Mouse (Mus musculus) ES-E14 (cell line): ENCODE results near the gene Ttll10.

Source experiments
- HCFC1 ChIP-seq: IDR thresholded peaks from 2 replicates; pipeline ENCODE4 v1.6.1; 2012; ENCODE audit warnings: low read length, inconsistent platforms, borderline replicate concordance; ENCODE audit not compliant: insufficient read depth
- ZC3H11A ChIP-seq: IDR thresholded peaks from 2 replicates; pipeline ENCODE4 v1.6.1; 2012; ENCODE audit warnings: low read depth, mild to moderate bottlenecking, inconsistent platforms, low read length, borderline replicate concordance

DNA sequence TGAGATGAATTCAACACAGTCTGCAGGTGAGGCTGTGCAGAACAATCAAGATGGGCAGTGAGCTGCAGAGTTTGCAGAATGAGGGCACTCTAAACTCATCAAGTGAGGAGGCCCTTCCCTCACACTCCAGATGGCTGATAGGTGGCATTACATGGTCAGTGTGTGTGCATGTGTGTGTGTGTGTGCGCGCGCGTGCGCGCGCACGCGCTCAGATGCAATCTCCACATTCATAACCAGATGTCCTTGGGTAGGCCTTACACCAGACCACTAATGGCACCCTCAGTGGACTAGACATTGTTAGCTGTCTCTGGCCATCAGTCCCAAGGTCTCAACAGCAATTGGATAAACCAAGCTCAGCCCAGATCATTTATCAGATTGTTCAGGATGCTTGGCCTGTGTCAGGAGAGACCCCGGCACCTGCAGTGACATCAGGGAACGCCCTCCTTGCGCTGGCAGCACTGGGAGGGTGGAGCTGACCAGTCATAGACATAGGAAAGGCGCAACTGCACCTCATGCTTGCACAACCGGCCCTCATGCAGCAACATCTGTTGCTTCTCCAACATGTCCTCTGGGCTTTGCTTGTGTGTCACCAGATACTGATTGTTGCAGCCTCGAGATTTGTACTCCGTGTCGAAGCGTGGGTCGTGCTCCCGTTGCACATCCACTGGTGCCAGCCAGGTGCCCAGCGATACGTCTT, 67.9 kb downstream of the Ttll10 start:
- TF ChIP-seq ZC3H11A (no peak), HCFC1 (no peak)
